Mouse (Mus musculus): ENCODE results near the gene Fcgr3.

Fcgr3 gene

GRCm38 (mm10) chr1:171005586-171005985 lies 59.1 kb downstream of the Fcgr3 start:
- no peak for DNase-seq

GRCm38 (mm10) chr1:171005081-171005480 lies 59.7 kb downstream of the Fcgr3 start:
- DNase-seq, result no peak
